Mouse (Mus musculus): ENCODE results near the gene Rasl10a.

DNA sequence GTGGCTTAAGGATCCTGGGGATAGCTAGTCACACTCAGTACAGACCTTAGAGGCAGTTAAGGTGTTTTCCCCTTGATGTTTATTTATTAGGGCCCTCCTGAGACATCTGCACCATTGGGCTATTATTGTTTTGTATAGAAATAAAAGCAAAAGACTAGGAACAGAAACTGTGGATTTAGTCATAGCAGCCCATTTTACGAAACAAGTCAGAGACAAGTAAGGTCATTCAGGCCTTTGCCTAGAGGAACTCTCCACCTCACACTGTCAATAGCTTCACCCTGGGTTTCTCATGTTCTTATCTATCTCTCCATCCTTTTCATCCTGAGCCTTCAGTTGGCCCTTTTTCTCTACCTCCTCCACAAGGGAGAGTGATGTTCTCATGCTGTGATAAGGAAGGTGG is 32.8 kb upstream of the Rasl10a start:
- TF ChIP-seq CTCF (IDR thresholded peaks at IDR 0.05; ENCODE audit: insufficient read depth, low read length) (no peak), POLR2A (IDR thresholded peaks at IDR 0.05; ENCODE audit: borderline replicate concordance, extremely low read depth, low read depth, low read length) (no peak)

Measured in lung, adult 2 months (tissue).